Mouse (Mus musculus) forebrain, embryonic 13.5 days (tissue): ENCODE measurements at regions not wholly inside any gene's neighbourhood (a gene's known extent, or its start where the extent isn't known, plus 50 kb on each side); places are given as distances from the start of the nearest gene placed in this dataset.

ENCODE experiments used
- ATAC-seq: fragments of 200-750 bp; cut with Nextera tagmentation; 2 replicates; pipeline ENCODE4 v1.8.0; 2017
- H3K27ac ChIP-seq: fragments of 300-500 bp; sonication (generic); 2 replicates; pipeline ENCODE4 v1.5.1; 2015; ENCODE audit warnings: inconsistent platforms, mild to moderate bottlenecking, moderate library complexity
- H3K27me3 ChIP-seq: fragments of 300-500 bp; sonication (generic); 2 replicates; pipeline ENCODE4 v1.6.1; 2015; ENCODE audit warnings: mild to moderate bottlenecking, inconsistent platforms
- H3K36me3 ChIP-seq: fragments of 300-500 bp; sonication (generic); 2 replicates; pipeline ENCODE4 v1.6.1; 2015; ENCODE audit warnings: mild to moderate bottlenecking, inconsistent platforms; ENCODE audit not compliant: poor library complexity, severe bottlenecking
- H3K4me1 ChIP-seq: fragments of 300-500 bp; sonication (generic); 2 replicates; pipeline ENCODE4 v1.6.1; 2015; ENCODE audit warnings: inconsistent platforms
- H3K4me2 ChIP-seq: fragments of 300-500 bp; sonication (generic); 2 replicates; pipeline ENCODE4 v1.6.1; 2015; ENCODE audit warnings: inconsistent platforms, mild to moderate bottlenecking, moderate library complexity
- H3K4me3 ChIP-seq: fragments of 300-500 bp; sonication (generic); 2 replicates; pipeline ENCODE4 v1.5.1; 2015; ENCODE audit warnings: mild to moderate bottlenecking, inconsistent platforms
- H3K9ac ChIP-seq: fragments of 300-500 bp; sonication (generic); 2 replicates; pipeline ENCODE4 v1.6.1; 2015; ENCODE audit warnings: mild to moderate bottlenecking, inconsistent platforms
- H3K9me3 ChIP-seq: fragments of 300-500 bp; sonication (generic); replicated peaks from 2 replicates; pipeline ENCODE4 v1.6.1; 2016; ENCODE audit warnings: inconsistent platforms
- WGBS: fragments of 180-500 bp; shearing (Covaris S2); methylation state at CpG from one replicate; pipeline ENCODE4 v1.1.7; 2015; 5-methylcytosine and 5-hydroxymethylcytosine counted together

GRCm38 (mm10) chr17:54214804-54215203 is 84.0 kb downstream of the Slc5a7 start:
- no peak overlapping the region for H3K4me3 ChIP-seq
- H3K9me3 ChIP-seq = no peaks in the 10 kb centered on the region
- 78% methylated on average over 3 of the region's 3 CpGs for WGBS

GRCm38 (mm10) chr17:54201710-54202109 is 97.1 kb downstream of the Slc5a7 start:
- Histone ChIP-seq H3K9me3 (no peaks in the 10 kb centered on the region), H3K36me3 (no peaks in the 10 kb centered on the region), H3K4me1 (no peaks in the 10 kb centered on the region), H3K27me3 (no peaks in the 10 kb centered on the region), H3K4me2 (no peak overlapping the region), H3K9ac (no peak overlapping the region), H3K4me3 (no peak overlapping the region), H3K27ac (no peak overlapping the region)
- no peak for ATAC-seq
- WGBS = 69% methylated on average over 3 of the region's 3 CpGs

More at GRCm38 (mm10) chr17:54214804-54215203, 84.0 kb downstream of the Slc5a7 start:
- Histone ChIP-seq H3K9ac (no peak overlapping the region), H3K27ac (no peak overlapping the region), H3K4me2 (no peak overlapping the region), H3K36me3 (no peaks in the 10 kb centered on the region), H3K27me3 (no peaks in the 10 kb centered on the region), H3K4me1 (no peaks in the 10 kb centered on the region)
- ATAC-seq = no peak

GRCm38 (mm10) chr17:54192231-54192573 is 106.6 kb downstream of the Slc5a7 start:
- Histone ChIP-seq H3K9ac (no peak overlapping the region), H3K4me2 (no peak overlapping the region), H3K4me1 (peaks cover 5% of the 10 kb centered on the region), H3K27me3 (no peaks in the 10 kb centered on the region), H3K4me3 (no peak overlapping the region), H3K27ac (no peak overlapping the region), H3K36me3 (no peaks in the 10 kb centered on the region), H3K9me3 (no peaks in the 10 kb centered on the region)
- ATAC-seq = no peak
- WGBS = 59% methylated on average over 3 of the region's 3 CpGs

DNA sequence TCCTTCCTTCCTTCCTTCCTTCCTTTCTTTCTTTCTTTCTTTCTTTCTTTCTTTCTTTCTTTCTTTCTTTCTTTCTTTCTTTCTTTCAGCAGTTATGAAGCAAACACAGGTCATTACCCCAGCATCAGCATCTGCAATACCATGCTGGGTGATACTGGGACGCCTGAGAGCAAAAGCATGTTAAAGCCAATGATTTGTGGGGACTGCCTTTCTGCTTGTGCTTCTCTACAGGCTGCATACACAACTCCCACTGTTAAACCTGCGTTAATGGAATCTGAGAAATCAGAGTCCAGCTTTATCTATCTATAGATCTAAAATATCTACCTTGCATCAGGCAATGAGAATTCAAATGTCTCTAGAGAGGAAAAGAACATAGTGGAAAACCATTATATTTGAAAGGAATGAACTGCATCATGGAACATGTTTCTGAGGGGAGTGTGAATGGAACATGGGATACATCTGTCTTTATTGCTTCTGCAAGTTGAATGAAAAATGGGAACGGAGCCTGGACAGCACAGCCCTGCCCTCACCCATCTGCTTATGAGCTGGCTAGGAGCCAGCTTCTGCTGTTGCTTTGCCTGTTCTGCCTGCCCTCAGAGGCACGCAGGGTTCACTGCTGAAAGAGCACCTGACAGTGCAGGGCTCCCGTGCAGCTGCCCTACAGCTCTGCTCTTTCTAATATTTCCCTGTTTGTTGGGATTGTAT is 107.2 kb downstream of the Slc5a7 start:
- peak; percentile 97 for ATAC-seq
- H3K9me3 ChIP-seq = no peaks in the 10 kb centered on the region
- H3K9ac ChIP-seq = no peak overlapping the region
- no peaks in the 10 kb centered on the region for H3K27me3 ChIP-seq
- WGBS = 36% methylated on average over 5 of the region's 5 CpGs
- H3K27ac ChIP-seq = no peak overlapping the region
- H3K4me3 ChIP-seq = no peak overlapping the region
- no peak overlapping the region for H3K4me2 ChIP-seq
- H3K36me3 ChIP-seq = no peaks in the 10 kb centered on the region
- H3K4me1 ChIP-seq = peaks cover 5% of the 10 kb centered on the region

DNA sequence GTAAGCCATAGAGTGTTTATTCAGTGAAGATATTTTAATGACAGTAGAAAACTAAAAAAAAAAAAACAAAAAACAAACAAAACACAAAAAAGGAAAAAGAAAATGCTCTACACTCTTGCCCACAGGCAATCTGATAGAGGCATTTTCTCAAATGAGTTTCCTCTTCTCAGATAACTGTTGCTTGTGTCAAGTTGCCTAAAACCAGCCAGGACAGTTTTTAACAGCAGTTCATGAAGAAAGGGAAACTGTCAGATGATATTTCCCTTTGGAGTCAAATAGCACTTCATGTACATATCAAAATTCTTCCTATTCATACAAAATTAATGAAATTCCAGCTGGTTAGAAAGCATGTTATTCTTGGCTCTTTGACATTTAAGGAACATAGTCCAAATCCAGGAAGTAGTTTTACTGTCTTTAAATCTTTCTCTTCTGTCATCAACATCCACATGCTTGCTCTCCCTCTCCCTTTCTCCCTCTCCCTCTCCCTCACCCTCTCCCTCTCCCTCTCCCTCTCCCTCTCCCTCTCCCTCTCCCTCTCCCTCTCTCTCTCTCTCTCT is 109.8 kb downstream of the Slc5a7 start:
- Histone ChIP-seq H3K4me1 (peaks cover 5% of the 10 kb centered on the region), H3K4me2 (no peak overlapping the region), H3K27ac (no peak overlapping the region), H3K36me3 (no peaks in the 10 kb centered on the region), H3K4me3 (no peak overlapping the region), H3K27me3 (no peaks in the 10 kb centered on the region), H3K9ac (no peak overlapping the region), H3K9me3 (no peaks in the 10 kb centered on the region)
- ATAC-seq = no peak

DNA sequence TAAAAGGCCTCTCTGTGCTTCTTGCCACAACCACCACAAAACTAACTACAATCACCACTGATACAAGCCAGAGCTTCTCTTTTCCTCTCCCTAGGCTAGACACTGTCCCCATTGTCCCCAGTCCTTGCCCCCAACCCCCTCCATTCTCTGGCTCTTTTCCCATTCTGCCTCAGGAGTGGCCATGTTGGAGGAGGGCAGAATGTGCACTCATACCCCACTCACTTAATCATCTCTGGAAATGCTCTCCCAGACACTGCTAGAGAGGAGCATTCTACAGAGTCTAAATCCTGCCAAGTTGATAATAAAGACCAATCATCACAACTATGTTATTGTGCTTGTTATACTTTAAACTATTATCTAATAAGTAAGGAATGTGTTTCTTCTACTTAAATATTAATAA is 116.8 kb downstream of the Slc5a7 start:
- Histone ChIP-seq H3K4me3 (no peak overlapping the region), H3K4me2 (no peak overlapping the region), H3K4me1 (no peaks in the 10 kb centered on the region), H3K9ac (no peak overlapping the region), H3K9me3 (no peaks in the 10 kb centered on the region), H3K27ac (no peak overlapping the region), H3K36me3 (no peaks in the 10 kb centered on the region), H3K27me3 (no peaks in the 10 kb centered on the region)
- ATAC-seq = no peak

DNA sequence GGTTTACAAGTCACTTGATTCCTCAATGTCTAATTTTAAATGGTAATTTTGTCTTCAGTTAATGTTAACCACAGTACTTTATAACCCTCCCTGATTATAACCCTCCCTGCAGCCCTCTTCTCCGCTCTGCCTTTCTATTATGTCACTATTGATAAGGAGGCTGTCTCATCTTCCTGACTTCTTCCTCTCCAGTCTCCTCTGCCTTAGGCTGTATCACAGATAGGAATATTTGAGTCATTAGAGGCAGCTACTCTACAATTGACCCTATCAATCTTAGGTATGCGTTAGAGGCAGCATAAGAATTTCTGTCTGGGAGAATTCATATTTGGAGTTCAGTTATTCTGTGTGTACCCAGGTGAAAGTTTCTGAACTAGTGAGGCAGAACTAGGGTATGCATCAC is 118.3 kb downstream of the Slc5a7 start:
- H3K9ac ChIP-seq = no peak overlapping the region
- H3K4me2 ChIP-seq = no peak overlapping the region
- H3K27me3 ChIP-seq = no peaks in the 10 kb centered on the region
- H3K4me1 ChIP-seq = no peaks in the 10 kb centered on the region
- WGBS = 97% methylated on average over 2 of the region's 2 CpGs
- ATAC-seq = no peak
- no peak overlapping the region for H3K27ac ChIP-seq
- H3K36me3 ChIP-seq = no peaks in the 10 kb centered on the region
- H3K9me3 ChIP-seq = no peaks in the 10 kb centered on the region
- no peak overlapping the region for H3K4me3 ChIP-seq

- no peak for ATAC-seq
- Histone ChIP-seq H3K4me1 (no peaks in the 10 kb centered on the region), H3K27me3 (no peaks in the 10 kb centered on the region), H3K9me3 (no peaks in the 10 kb centered on the region), H3K9ac (no peak overlapping the region), H3K4me2 (no peak overlapping the region), H3K36me3 (no peaks in the 10 kb centered on the region), H3K4me3 (no peak overlapping the region), H3K27ac (no peak overlapping the region)
- WGBS = 68% methylated on average over 1 of the region's 1 CpGs
Measured at GRCm38 (mm10) chr17:54170762-54171161, 128.1 kb downstream of the Slc5a7 start.

DNA sequence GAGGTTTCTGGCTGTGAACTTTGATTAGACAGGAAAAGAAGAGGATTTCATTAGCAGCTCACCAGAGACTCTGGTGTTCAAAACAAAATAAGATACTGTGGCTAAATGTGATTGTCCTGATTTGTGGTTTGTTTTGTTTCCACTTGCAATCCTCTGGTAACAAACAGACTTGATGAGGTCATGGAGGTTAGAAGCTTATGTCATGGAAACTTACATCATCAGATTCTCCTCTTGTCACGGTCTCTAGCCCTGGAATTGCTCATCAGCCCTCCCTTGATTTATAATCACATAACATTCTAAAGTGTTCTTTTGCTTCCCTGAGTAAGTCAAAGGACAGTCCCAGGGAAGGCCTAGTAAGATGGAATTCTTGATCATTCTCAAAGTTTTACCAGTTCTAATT is 130.8 kb downstream of the Slc5a7 start:
- no peak for ATAC-seq
- Histone ChIP-seq H3K4me2 (no peak overlapping the region), H3K9ac (no peak overlapping the region), H3K4me3 (no peak overlapping the region), H3K4me1 (no peaks in the 10 kb centered on the region), H3K9me3 (no peaks in the 10 kb centered on the region), H3K27me3 (no peaks in the 10 kb centered on the region), H3K36me3 (no peaks in the 10 kb centered on the region), H3K27ac (no peak overlapping the region)
- 18% methylated on average over 1 of the region's 1 CpGs for WGBS

DNA sequence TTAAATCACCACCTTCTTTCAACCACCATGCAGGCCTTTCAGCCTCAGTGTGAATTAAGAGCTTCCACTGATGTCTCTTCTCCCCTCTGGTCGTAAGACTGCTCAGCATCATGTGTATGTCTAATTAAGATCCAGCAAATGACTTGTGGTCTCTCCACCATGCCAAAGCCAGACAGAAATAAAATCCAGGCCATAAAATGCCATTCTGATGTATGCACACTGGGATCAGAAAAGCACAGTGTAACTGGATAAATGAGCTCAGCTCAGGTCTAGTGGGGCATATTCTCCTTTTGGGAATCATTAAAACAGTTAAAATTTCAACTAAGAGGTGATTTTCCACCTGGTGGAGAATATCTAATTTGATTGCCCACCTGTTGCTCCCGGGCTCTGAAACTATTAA is 136.5 kb downstream of the Slc5a7 start:
- no peak for ATAC-seq
- Histone ChIP-seq H3K4me2 (no peak overlapping the region), H3K27me3 (no peaks in the 10 kb centered on the region), H3K9me3 (no peaks in the 10 kb centered on the region), H3K4me1 (no peaks in the 10 kb centered on the region), H3K4me3 (no peak overlapping the region), H3K27ac (no peak overlapping the region), H3K9ac (no peak overlapping the region), H3K36me3 (no peaks in the 10 kb centered on the region)
- 80% methylated on average over 2 of the region's 2 CpGs for WGBS

- WGBS = 71% methylated on average over 4 of the region's 4 CpGs
- no peak for ATAC-seq
Measured at GRCm38 (mm10) chr17:54158753-54159152, 140.1 kb downstream of the Slc5a7 start.

GRCm38 (mm10) chr17:54158330-54158729 is 140.5 kb downstream of the Slc5a7 start:
- no peaks in the 10 kb centered on the region for H3K4me1 ChIP-seq
- H3K9ac ChIP-seq = no peak overlapping the region
- H3K4me2 ChIP-seq = no peak overlapping the region
- ATAC-seq = no peak
- no peak overlapping the region for H3K27ac ChIP-seq
- no peaks in the 10 kb centered on the region for H3K9me3 ChIP-seq
- no peaks in the 10 kb centered on the region for H3K27me3 ChIP-seq
- no peak overlapping the region for H3K4me3 ChIP-seq
- 91% methylated on average over 1 of the region's 1 CpGs for WGBS
- H3K36me3 ChIP-seq = no peaks in the 10 kb centered on the region

More at GRCm38 (mm10) chr17:54158753-54159152, 140.1 kb downstream of the Slc5a7 start:
- no peaks in the 10 kb centered on the region for H3K27me3 ChIP-seq
- H3K36me3 ChIP-seq = no peaks in the 10 kb centered on the region
- no peak overlapping the region for H3K4me2 ChIP-seq
- no peaks in the 10 kb centered on the region for H3K4me1 ChIP-seq
- H3K27ac ChIP-seq = no peak overlapping the region
- H3K4me3 ChIP-seq = no peak overlapping the region
- no peak overlapping the region for H3K9ac ChIP-seq
- H3K9me3 ChIP-seq = no peaks in the 10 kb centered on the region

GRCm38 (mm10) chr17:54155801-54156200 is 143.0 kb downstream of the Slc5a7 start:
- Histone ChIP-seq H3K9ac (no peak overlapping the region), H3K4me1 (no peaks in the 10 kb centered on the region), H3K27me3 (no peaks in the 10 kb centered on the region), H3K36me3 (no peaks in the 10 kb centered on the region), H3K4me3 (no peak overlapping the region), H3K9me3 (no peaks in the 10 kb centered on the region), H3K4me2 (no peak overlapping the region), H3K27ac (no peak overlapping the region)
- ATAC-seq = no peak
- WGBS = 90% methylated on average over 1 of the region's 1 CpGs
